In genomic region chr17:83078601-83079360, GRCm38 (mm10) we compare ENCODE assay signal across 9 mouse cellular contexts.
DNase-seq lines count a peak whose midpoint lies in the region; ATAC-seq lines count a peak whose summit lies in the region.
"Had no signal": no experiment of that assay in that cellular context is flagged by ENCODE, and none has a peak within 500 bp of the region (broad histone marks: within the 10 kb centered on the region; RNA-seq: fewer than 3 reads in every experiment).

No protein-coding gene starts in this region.

- peaks cover 7% of the 10 kb centered on the region for H3K9me3 ChIP-seq in hindbrain, embryonic 10.5 days
- 0 out of 2 replicates have a peak, but pooled peaks cover 3% of the 10 kb centered on the region for H3K9me3 ChIP-seq in hindbrain, embryonic 14.5 days (ENCODE audit: control insufficient read depth, low read length)
- H3K9me3 ChIP-seq in intestine, embryonic 15.5 days: no peaks in the 10 kb centered on the region
- H3K9me3 ChIP-seq in midbrain, embryonic 12.5 days: no peaks in the 10 kb centered on the region

- 9% methylated on average over 19 of the region's 19 CpGs for WGBS in hindbrain, embryonic 10.5 days
- 14% methylated on average over 19 of the region's 19 CpGs for WGBS in hindbrain, embryonic 14.5 days
- WGBS in intestine, embryonic 15.5 days: 35% methylated on average over 19 of the region's 19 CpGs
- 20% methylated on average over 19 of the region's 19 CpGs for WGBS in midbrain, embryonic 12.5 days

- peak overlapping the region; percentile 53; the same call in 1 of the 2 replicates for H3K27ac ChIP-seq in hindbrain, embryonic 10.5 days
- no peak overlapping the region for H3K27ac ChIP-seq in hindbrain, embryonic 14.5 days
- H3K27ac ChIP-seq in intestine, embryonic 15.5 days: peak overlapping the region; percentile 71
- H3K27ac ChIP-seq in midbrain, embryonic 12.5 days (replicated peaks): no peak overlapping the region

- H3K36me3 ChIP-seq in hindbrain, embryonic 10.5 days: no peaks in the 10 kb centered on the region
- H3K36me3 ChIP-seq in hindbrain, embryonic 14.5 days (replicated peaks; ENCODE audit: control insufficient read depth, insufficient read depth): no peaks in the 10 kb centered on the region
- H3K36me3 ChIP-seq in intestine, embryonic 15.5 days: no peaks in the 10 kb centered on the region
- no peaks in the 10 kb centered on the region for H3K36me3 ChIP-seq in midbrain, embryonic 12.5 days

- no peak overlapping the region for H3K9ac ChIP-seq in hindbrain, embryonic 14.5 days
- no peak overlapping the region for H3K9ac ChIP-seq in intestine, embryonic 15.5 days
- H3K9ac ChIP-seq in midbrain, embryonic 12.5 days (replicated peaks): no peak overlapping the region

- peak; percentile 74 for DNase-seq in hindbrain, embryonic 10.5 days (ENCODE audit: low spot score)
- no peak for DNase-seq in hindbrain, embryonic 14.5 days (ENCODE audit: low spot score)
- peak; percentile 25 to 41 for DNase-seq in adrenal gland, postnatal 36 days
- no peak for DNase-seq in left cerebral cortex, adult 18-20 months (ENCODE audit: low spot score in 2 of 2)
- no peak for DNase-seq in left cerebral cortex, adult 11 months (ENCODE audit: low spot score)

- peak overlapping the region; percentile 23 for H3K4me3 ChIP-seq in hindbrain, embryonic 10.5 days
- H3K4me3 ChIP-seq in hindbrain, embryonic 14.5 days (replicated peaks; ENCODE audit: low read length): no peak overlapping the region
- no peak overlapping the region for H3K4me3 ChIP-seq in intestine, embryonic 15.5 days (replicated peaks)
- no peak overlapping the region for H3K4me3 ChIP-seq in midbrain, embryonic 12.5 days
- H3K4me3 ChIP-seq: erythroblast, embryonic 14.5 days had no signal

- H3K4me2 ChIP-seq in hindbrain, embryonic 14.5 days (replicated peaks): no peak overlapping the region
- peak overlapping the region; percentile 31 for H3K4me2 ChIP-seq in intestine, embryonic 15.5 days (replicated peaks)
- peak overlapping the region; percentile 15; the same call in 1 of the 2 replicates for H3K4me2 ChIP-seq in midbrain, embryonic 12.5 days (replicated peaks)

- peaks cover 90% of the 10 kb centered on the region for H3K27me3 ChIP-seq in hindbrain, embryonic 10.5 days (ENCODE audit: insufficient read depth, poor library complexity, severe bottlenecking)
- H3K27me3 ChIP-seq in hindbrain, embryonic 14.5 days (ENCODE audit: control insufficient read depth, insufficient read depth, low read length): peaks cover 16% of the 10 kb centered on the region; the same call in 1 of the 2 replicates
- no peaks in the 10 kb centered on the region for H3K27me3 ChIP-seq in intestine, embryonic 15.5 days (replicated peaks)
- H3K27me3 ChIP-seq in midbrain, embryonic 12.5 days: peaks cover 76% of the 10 kb centered on the region

- no peak for ATAC-seq in hindbrain, embryonic 14.5 days (ENCODE audit: low FRiP score)
- ATAC-seq in intestine, embryonic 15.5 days: peak; percentile 42
- ATAC-seq in midbrain, embryonic 12.5 days (ENCODE audit: low FRiP score, low read depth): peak; percentile 41; the same call in 1 of the 2 replicates
- ATAC-seq in erythroid progenitor cell, adult 5-6 weeks (replicated peaks; ENCODE audit: low FRiP score, poor library complexity, severe bottlenecking): no peak

- H3K4me1 ChIP-seq in hindbrain, embryonic 10.5 days (replicated peaks): peaks cover 34% of the 10 kb centered on the region
- H3K4me1 ChIP-seq in hindbrain, embryonic 14.5 days (replicated peaks; ENCODE audit: control insufficient read depth, insufficient read depth, low read length): 0 out of 2 replicates have a peak, but pooled peaks cover 9% of the 10 kb centered on the region
- H3K4me1 ChIP-seq in intestine, embryonic 15.5 days (replicated peaks): peaks cover 25% of the 10 kb centered on the region
- H3K4me1 ChIP-seq in midbrain, embryonic 12.5 days: peaks cover 14% of the 10 kb centered on the region

Comparison
In these comparisons a context has a peak if more than half of its experiments do, and no peak if none do; other contexts are left out.
1. DNase-seq: peak in hindbrain, embryonic 10.5 days (single experiment) and adrenal gland, postnatal 36 days (2 of 2); none in hindbrain, embryonic 14.5 days (single experiment), left cerebral cortex, adult 18-20 months (0 of 2) and left cerebral cortex, adult 11 months (single experiment).
2. H3K27ac ChIP-seq: peak in hindbrain, embryonic 10.5 days (single experiment) and intestine, embryonic 15.5 days (single experiment); none in hindbrain, embryonic 14.5 days (single experiment) and midbrain, embryonic 12.5 days (single experiment).
3. ATAC-seq: peak in intestine, embryonic 15.5 days (single experiment) and midbrain, embryonic 12.5 days (single experiment); none in hindbrain, embryonic 14.5 days (single experiment) and erythroid progenitor cell, adult 5-6 weeks (single experiment).